Mouse (Mus musculus) ovary, adult 18-20 months (tissue): ENCODE measurements around the gene Coro2a.

ENCODE experiments used
- DNase-seq: peaks from one replicate; pipeline ENCODE4 v3.0.0; 2022; ENCODE audit warnings: low spot score, mixed read lengths

The Coro2a gene

DNA sequence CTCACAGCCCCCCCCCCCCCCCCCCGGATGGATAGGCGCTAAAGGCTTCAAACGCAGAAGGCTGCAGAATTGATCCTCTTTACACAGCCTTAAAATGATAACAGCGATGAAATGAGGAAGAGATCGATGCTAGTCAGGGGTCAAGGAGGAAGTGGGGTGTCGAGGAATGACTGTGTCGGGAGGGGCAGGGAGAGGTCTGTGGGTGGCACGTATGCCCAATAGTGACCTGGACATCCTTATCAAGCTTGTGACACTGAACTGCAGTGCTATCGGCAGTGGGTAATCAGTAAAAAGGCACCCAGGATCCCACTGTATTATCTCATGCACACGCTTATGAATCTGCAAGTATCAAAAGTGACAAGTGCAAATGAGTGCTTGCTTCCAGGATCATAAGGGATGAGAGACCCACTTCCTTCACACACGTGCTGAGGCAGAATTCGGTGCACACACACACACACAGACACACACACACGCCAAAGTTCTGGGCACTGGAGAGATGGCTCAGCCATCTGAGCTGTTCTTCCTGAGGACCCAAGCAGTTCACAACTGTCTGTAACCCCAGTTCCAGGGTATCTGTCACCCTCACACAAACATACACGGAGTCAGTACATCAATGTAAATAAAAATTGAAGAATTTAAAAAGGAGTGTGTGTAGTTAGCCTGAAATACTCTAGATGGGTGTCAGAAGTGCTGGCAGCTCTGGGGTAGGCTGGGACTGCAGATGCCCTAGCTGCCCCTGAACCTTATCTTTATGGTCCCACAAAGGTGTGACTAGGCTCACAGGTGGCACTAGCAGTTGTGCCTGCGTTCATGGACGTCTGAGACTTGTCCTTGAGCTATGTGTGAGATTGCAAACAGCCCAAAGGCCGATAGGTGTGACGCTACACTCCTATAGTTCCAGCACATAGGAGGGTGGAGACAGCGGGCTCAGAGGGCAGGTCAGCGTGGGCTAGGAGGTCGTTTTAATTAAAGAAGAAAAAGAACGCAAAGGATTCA is 43.0 kb downstream of the Coro2a start:
- DNase-seq = no peak

DNA sequence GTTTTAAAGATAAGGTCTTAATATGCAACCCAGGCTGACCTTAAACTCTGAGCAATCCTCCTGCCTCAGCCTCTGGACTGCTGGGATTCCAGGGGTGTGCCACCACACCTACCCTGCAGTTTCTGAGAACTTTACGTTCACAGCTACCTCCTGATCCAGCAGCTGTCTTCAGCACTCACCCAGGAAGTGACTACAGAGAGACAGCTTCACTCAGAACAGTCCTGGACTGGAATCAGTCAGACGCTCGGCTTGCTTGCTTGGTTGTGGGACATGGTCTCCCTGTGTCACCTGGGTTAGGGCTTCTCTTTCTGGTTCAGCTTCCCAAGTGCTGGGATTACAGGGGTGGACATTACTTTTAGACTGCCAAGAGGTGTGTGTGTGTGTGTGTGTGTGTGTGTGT is 45.1 kb downstream of the Coro2a start:
- DNase-seq = no peak

DNA sequence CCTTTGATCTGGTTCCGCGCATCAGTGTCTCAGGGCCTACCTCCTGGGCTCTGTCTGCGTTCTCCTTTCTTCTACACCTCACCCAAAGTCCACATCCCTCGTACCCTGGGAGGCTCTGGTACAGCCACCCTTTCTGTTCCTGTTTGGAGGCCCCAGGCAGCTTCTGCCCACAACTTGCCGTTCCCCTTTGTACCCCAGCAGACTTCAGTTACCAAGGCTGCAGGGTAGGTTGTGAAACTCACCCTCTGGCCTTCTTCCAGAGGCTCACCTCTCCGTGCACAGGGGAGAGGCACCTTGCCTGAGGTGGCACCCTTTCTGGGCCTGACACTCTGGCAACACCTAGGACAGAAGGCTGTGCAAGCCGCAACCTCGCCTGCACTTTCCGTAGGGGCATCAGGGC is 46.2 kb downstream of the Coro2a start:
- DNase-seq = no peak

DNA sequence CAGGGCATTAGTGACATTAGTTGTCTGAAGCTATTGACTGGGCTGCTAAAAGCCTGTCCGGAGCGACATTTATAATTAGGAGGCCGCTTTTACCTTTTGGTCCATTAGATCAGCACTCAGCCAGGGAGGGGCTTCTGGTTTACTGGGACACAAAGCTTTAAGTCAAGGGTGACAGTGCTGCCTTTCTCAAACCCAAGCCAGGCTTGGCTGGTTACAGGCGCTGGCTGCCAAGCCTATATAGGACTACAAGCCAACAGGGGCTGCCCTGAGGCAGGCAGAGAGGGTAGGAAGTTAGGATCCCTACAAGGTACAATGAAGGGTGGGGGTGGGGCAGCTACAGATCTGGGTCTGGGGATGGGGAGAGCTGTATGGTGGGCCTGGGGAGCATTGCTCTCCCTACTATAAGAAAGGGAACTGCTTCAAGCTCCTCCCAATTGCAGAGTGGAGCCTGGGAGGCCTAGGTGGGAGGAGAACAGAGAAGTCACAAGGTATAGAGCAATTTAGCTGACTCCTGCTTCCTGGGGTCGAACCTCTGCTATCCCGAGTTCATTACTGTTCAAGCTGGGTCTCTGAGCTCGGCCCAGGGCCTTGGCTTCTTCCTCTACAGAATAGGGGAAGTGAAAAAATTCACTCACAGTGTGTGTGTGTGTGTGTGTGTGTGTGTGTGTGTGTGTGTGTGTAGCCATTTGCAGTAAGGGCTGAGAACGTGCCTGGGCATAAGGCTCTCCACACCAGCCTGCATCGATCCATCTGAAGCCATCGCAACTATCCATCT is 47.5 kb downstream of the Coro2a start:
- DNase-seq = no peak

DNA sequence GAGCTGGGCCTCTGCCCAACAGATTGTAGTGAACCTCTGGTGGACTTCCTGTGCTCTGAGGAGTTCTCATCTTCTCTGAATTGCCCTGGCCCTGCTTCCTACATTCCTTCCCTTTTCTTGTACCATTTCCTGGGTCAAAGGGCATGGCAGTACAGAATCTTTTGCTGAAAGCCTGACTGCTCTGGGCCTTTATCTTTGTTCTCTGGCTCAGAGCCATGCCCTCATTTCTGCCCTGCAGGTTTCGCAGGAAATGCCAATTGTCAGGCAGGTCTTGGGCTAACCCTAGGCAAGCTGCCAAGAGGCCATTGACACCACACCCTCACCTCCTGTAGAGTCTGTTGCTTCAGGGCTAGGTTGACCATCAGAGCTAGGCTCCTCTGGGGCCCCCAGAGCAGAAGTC is 48.1 kb downstream of the Coro2a start:
- DNase-seq = peak; percentile 55

DNA sequence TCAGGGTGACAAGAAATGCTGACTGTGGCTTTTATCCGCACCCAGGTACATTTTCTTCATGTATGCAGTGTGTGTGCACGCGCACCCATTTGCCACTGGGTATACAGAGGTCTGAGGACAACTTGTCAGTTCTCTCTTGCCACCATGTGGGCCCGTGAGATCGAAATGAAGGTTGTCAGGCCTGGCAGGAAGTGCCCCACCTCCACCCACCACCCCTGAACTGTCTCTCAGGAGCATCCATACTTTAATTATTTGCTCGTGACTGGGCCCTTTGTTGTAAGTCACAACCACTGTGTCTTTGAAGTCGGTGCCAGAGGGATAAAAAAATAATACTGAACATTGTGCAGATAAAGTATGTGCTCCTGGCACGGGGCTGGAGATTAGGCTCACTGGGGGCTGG is 51.6 kb downstream of the Coro2a start:
- no peak for DNase-seq

DNA sequence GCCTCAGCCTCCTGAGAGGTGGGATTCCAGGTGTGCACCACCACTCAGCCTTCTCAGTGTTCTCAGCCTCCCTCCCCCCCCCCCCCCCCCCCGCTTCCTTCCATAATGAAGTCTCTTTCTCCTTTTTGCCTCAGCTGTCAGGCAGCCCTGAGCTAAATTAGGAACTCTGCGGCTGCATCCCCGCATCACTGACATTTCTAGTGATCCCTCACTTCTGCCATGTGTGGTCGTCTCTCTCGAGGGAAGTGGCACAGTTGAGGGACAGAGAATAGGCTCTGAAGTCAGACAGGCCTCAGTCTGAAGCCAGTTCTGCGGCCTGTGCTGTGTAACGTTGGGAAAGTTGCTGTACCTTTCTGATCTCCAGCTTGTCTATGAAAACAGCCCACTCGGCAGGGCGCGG is 52.0 kb downstream of the Coro2a start:
- no peak for DNase-seq

DNA sequence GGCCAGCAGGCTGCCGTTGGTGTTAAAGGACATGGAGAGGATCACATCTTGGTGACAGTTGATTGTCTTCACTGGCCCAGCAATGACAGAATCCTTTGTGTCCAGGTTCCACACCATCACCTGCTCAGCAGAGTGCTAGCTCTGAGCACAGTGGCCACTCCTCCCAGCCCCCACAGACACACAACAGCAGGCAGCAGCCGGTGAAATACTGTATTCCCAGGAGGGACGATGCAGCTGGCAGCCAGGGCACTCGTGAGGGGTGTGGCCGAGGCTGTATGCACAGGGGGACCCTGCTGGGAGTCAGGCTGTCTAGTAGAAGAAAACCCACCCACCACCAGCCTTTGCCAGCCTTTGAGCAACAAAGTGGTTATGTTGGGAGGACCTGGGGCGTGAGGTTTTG is 55.3 kb downstream of the Coro2a start:
- DNase-seq = no peak

DNA sequence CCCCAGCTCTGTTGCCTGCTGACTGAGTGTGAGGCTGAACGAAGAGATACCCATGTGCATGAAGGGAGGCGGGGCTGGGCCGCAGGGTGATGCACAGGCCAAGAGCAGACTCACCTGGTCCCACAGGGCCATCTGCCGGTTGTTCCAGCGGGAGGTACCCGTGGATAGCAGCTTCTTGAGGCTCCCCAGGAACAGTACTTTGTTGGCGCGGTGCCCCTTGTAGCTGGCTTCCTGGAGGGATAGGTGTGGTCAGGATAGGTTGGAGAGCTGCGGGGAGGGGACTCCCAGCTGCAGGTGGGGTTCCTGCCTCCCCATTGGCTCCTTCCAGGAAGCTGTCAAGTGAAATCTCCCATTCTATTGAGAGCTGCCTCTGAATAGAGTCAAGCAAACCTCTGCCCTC is 56.5 kb downstream of the Coro2a start:
- DNase-seq = no peak

DNA sequence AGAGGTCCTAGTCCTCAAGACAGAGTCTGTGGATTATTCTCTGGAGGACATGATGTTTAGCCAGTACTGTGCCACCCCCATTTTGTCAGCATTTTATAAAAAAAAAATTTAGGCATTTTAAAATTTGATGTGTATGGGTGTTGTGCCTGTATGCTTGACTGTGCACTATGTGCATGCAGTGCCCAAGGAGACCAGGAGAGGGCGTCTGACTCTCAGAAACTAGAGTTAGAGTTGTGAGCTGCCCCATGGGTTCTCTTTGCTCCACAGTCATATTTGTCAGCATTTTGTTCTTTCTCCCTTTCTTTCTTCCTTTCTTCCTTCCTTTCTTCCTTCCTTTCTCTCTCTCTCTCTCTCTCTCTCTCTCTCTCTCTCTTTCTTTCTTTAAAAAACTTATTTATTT is 57.7 kb downstream of the Coro2a start:
- no peak for DNase-seq

DNA sequence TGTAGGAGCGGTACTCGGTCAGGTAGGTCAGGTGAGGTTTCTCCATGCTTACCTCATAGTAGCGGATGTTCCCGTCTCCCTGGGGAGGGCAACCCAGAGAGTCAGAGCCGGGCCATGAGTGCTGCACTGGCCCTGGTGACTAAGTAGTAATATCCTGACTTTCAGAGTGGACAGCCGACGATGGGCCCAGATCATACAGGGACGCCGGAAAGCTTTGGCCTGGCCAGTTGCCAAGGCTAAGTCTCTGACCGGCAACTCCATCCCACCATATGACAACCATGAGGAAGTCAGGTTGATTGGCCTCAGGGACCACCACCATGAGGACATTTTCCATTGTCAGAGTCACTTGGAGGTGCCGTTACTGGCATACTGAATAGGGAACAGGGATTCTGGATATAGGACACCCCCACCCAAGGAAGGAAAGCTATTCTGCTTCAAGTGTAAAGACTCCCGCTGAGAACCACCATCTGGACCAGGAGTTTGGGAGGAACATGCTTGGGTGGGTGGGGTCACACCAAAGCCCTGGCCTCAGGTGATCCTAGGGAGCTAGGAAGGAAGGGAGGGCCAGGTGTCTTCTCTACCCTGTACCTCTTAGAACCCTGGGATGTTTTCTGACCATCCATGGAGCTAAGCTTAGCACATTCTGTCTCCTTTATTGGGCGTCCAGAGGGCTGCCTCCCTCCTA is 58.5 kb downstream of the Coro2a start:
- no peak for DNase-seq

DNA sequence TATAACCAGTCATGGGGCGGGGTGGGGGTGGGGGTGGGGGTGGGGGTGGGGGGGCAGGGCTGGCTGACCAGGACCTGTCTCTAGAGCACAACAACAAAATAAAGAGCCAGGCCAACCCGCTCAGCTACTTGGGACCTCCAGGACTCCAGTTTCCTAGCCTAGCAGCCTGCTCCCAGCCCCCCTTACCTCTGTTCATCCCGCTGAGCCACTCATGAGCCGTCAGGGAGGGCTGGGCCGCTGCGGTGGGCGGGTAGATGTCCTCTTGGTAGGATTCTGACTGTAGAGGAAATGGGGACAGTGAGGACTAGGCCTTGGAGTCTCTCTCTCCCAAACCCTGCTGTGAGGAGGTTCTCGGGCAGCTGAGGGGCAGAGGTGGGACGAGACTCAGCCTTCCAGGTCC is 60.3 kb downstream of the Coro2a start:
- no peak for DNase-seq

DNA sequence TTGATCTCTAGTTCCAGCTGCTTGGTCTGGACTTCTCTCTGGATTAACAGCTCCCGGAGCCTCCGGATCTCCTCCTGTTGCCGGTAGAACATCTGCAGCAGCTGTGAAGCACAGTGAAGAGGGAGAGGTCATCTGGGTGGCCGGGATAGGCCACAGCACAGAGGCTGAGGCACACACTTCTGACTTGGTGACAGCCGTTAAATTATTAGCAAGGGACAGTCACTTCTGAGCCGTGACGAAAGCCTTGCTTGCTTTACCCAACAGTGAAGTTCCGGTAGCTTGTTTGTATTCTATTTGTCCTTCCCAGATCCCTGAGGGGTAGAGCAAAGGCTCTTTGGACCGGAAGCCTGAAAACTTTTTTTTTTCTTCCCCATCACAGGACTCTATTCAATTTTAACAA is 62.8 kb downstream of the Coro2a start:
- no peak for DNase-seq

DNA sequence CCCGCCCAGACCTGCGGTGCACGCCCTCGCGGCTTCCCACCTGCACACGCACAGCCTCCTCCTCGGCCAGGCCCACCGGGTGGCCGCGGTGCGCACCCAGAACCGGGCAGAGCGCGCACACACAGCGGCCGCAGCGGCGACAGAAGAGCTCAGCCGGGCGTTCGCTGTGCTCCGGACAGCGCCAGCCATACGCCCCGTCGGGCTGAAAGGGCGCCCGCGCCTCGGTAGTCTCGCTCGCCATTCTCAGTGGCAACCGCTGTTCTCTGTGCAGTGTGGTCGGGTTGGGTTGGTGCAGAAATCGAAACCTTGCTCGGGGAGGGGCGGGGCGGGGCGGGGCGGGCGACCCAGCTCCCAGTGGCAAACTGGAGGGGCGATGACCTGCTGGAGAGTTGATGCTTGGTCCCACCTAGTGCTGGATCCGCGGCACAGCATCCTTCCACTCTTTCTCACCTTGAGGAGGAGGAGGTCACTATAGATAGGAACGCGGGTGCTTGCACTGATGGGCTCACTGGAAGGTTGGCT is 66.1 kb downstream of the Coro2a start, which contains the start of gene Trim14:
Trim14 (minus strand) TSS at position 302 of the 522 bp plus-strand sequence.
- DNase-seq = no peak

DNA sequence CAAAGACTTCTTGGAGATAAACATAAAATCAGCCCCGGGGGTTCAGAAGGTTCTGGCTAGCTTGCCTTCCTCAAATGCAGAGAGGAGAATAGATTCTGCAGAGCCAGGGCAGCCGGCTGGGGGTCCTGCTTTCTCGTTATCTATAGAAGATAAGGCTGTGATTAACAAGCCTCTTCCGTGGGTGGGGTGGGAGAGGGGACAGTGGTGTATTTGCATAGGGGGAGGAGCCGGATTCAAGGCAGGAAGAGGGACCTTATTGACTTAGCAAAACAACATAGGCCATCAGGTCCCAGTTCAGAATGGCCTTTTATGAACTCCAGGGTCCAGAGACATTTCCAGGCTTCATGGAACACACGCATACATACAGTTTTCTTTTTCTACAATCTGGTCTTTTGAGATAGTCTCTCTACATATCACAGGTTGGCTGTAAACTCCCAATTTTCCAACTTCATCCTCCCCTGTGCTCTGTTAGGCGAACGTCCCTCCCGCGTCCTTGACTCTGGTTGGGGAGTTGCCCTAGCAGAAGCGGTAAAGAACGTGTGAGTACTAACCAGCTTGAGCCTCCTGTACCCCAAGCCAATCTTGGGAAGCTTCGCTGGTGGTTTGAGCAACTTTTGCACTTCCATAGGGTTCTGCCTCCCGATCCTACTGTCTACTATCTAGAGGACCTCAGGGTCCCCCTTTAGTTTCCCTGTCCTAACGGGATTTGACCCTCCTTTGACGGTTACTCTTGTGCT is 66.7 kb downstream of the Coro2a start:
- DNase-seq = no peak

DNA sequence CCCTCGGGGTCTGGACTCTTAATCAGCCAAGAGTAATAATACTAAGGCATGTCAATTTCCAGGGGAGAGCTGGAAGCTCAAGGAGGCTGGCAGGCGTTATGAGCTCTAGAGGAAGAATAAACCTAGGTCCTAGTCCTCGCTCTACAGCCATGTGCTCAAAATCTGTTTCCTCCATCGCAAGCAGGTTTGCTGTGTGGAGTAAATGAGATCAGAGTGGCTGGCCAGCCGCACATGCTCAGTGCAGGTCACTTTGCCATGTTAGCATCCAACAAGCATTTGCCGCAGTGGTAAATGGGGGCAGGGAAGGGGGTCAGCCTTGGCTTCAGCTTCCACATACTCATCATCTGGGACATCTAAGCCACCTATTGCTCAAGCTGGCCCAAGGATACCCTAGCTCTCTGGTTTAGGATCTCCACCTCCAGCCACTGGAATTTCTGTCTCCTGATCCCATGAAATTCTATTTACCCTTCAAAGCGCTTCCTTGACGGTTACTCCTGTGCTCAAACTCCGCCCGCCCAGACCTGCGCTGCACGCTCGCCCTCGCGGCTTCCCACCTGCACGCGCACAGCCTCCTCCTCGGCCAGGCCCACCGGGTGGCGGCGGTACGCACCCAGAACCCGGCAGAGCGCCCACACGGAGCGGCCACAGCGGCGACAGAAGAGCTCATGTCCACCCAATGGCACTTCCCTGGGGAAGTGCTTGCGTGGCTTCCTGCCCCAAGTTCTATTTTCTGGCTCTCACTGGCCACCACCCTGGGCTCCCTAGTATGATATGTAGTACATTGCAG is 67.9 kb downstream of the Coro2a start:
- no peak for DNase-seq

DNA sequence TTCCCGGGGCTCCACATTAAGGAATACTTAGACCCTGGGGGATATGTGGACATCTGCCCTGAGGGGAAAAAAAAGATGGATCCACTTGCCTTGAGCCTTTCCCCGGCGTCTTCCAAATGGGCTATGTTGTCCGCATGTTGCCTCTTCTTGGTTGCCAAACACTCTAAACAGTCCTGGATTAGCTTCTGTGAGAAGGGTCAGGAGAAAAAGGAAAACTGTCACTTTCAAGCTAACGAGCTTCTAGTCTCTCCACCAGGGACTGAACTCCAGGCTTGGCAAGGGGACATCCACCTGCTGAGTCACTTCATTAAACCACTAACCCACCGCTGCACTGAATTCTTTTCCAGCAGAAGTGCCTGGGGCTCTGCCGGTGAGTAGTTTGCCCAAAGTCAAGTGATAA is 69.1 kb downstream of the Coro2a start:
- DNase-seq = no peak

DNA sequence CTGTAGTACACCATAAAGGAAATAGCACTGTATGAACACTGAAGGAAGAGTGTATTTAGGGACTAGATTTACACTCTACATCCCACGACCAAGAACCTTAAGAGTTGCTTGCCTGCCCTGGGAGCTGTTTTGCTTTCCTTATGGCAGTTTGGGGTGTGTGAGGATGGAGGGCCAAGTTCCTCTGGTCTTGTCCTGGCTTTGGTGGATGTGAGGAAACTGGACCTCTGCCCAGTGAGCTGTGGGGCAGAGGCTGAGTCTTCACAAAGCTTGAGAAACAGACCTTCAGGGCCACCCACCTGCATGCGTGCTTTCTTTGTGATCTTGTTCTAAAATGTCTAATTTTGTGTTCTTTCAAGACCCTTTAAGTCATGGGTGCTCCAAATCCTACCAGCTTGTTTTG is 69.5 kb downstream of the Coro2a start:
- no peak for DNase-seq

DNA sequence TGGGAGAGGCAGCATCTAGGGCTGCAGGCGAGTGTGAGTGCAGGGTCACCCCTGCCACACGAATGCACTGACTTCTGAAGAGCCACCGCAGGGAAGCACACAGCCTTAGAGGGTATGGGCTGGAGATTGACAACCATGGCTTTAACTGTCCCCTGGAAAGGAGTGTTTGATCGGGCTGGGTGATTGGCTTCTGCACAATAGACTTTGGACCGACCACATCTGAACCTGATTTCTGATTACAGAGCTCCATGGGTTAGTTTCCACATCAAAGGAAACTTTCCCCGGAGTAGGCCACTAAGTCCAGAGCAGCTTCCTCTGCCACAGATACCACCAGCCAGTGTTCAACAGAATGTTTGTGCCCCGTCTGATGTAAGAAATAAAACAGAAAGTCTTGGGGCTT is 72.3 kb downstream of the Coro2a start:
- DNase-seq = no peak

DNA sequence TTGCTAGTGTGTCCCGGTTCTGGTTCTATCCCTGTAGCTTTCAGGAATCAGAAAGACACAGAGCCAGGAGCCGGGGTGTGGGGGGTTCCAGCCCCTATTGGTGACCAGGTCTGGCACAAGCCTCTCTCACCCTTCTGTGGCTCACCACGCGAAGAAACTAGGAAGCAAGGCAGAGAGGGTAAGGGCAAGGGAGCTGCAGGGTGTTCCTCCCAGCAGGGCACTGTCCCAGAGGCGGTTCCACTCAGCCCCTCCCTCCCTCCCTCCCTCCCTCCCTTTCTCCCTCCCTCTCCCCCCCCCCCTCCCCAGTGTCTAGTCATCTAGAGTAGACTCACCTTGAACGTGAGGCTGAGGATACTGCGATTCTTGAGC is 74.5 kb downstream of the Coro2a start:
- no peak for DNase-seq
